Mouse (Mus musculus): ENCODE results near the gene Dbi.

Dbi gene

GRCm38 (mm10) chr1:120120141-120120968 lies 523 bp downstream of the Dbi start:
- peak; percentile 84 to 92 for DNase-seq

- peak in 1 of 2 experiments; percentile 25 for DNase-seq
Observed at GRCm38 (mm10) chr1:120119389-120119788, 1.5 kb downstream of the Dbi start.

GRCm38 (mm10) chr1:120118854-120119253 lies 2.0 kb downstream of the Dbi start:
- no peak for DNase-seq

GRCm38 (mm10) chr1:120116106-120116505 lies 4.8 kb downstream of the Dbi start:
- DNase-seq, result peak; percentile 84 to 87

GRCm38 (mm10) chr1:120115671-120116081 lies 5.2 kb downstream of the Dbi start:
- peak; percentile 80 to 82 for DNase-seq

GRCm38 (mm10) chr1:120112251-120113187 lies 8.4 kb downstream of the Dbi start:
- peak in 1 of 2 experiments; percentile 32 for DNase-seq

GRCm38 (mm10) chr1:120111766-120112165 lies 9.1 kb downstream of the Dbi start:
- peak; percentile 46 to 58 for DNase-seq

GRCm38 (mm10) chr1:120109741-120110432 lies 11.0 kb downstream of the Dbi start:
- DNase-seq, result peak; percentile 84 to 85

GRCm38 (mm10) chr1:120105556-120105959 lies 15.3 kb downstream of the Dbi start:
- DNase-seq, result peak; percentile 60 to 70

- no peak for DNase-seq
Observed at GRCm38 (mm10) chr1:120101227-120101609, 19.7 kb downstream of the Dbi start.

- peak; percentile 39 to 51 for DNase-seq
Observed at GRCm38 (mm10) chr1:120100456-120101226, 20.2 kb downstream of the Dbi start.

- peak in 1 of 2 experiments; percentile 32 for DNase-seq
Observed at GRCm38 (mm10) chr1:120099483-120099882, 21.4 kb downstream of the Dbi start.

- DNase-seq, result peak; percentile 79 to 88
Observed at GRCm38 (mm10) chr1:120098327-120098726, 22.6 kb downstream of the Dbi start.

- no peak for DNase-seq
Observed at GRCm38 (mm10) chr1:120094920-120095319, 26.0 kb downstream of the Dbi start.

GRCm38 (mm10) chr1:120093482-120094134 lies 27.3 kb downstream of the Dbi start:
- peak; percentile 91 to 95 for DNase-seq

GRCm38 (mm10) chr1:120090880-120091570 lies 29.9 kb downstream of the Dbi start:
- no peak for DNase-seq

- no peak for DNase-seq
Observed at GRCm38 (mm10) chr1:120089180-120089579, 31.7 kb downstream of the Dbi start.

GRCm38 (mm10) chr1:120086644-120087043 lies 34.2 kb downstream of the Dbi start:
- no peak for DNase-seq

GRCm38 (mm10) chr1:120085696-120086095 lies 35.2 kb downstream of the Dbi start:
- no peak for DNase-seq

GRCm38 (mm10) chr1:120083921-120084517 lies 36.9 kb downstream of the Dbi start:
- no peak for DNase-seq
